Mouse (Mus musculus) myocyte (in vitro differentiated cells): Measurements from ENCODE around the gene Spag9. TPM values are rescaled to one million over a fixed set of nuclear protein-coding genes. Genes with fewer than 3 reads are reported as not detected.

Experiments used
- H3K27me3 ChIP-seq: one replicate; pipeline ENCODE4 v1.6.1; 2011; ENCODE audit not compliant: control insufficient read depth, insufficient read depth, insufficient read length
- H3K36me3 ChIP-seq: one replicate; pipeline ENCODE4 v1.6.1; 2011; ENCODE audit not compliant: control insufficient read depth, insufficient read depth
- H3K4me2 ChIP-seq: one replicate; pipeline ENCODE4 v1.6.1; 2011; ENCODE audit warnings: low read depth, control low read depth
- H3K4me3 ChIP-seq: one replicate; pipeline ENCODE4 v1.5.1; 2011; ENCODE audit warnings: mild to moderate bottlenecking, control low read depth, moderate library complexity
- H3K79me2 ChIP-seq: one replicate; pipeline ENCODE4 v1.6.1; 2011; ENCODE audit not compliant: control insufficient read depth, insufficient read depth
- H3ac ChIP-seq: one replicate; pipeline ENCODE4 v1.6.1; 2011; ENCODE audit not compliant: control insufficient read depth, insufficient read length
- CEBPB ChIP-seq: IDR thresholded peaks from 2 replicates; pipeline ENCODE4 v1.6.1; 2011; ENCODE audit warnings: mild to moderate bottlenecking, moderate library complexity; ENCODE audit not compliant: poor library complexity, insufficient read depth, severe bottlenecking
- E2F4 ChIP-seq: IDR thresholded peaks from one replicate; pipeline ENCODE4 v1.6.1; 2011; ENCODE audit warnings: mild to moderate bottlenecking, control low read depth, moderate library complexity; ENCODE audit not compliant: insufficient read depth
- MAX ChIP-seq: IDR thresholded peaks from one replicate; pipeline ENCODE4 v1.6.1; 2011; ENCODE audit warnings: low read depth, mild to moderate bottlenecking, control low read depth
- MYOD1 ChIP-seq, 3 experiments: IDR thresholded peaks; one replicate each; pipeline ENCODE4 v1.6.1; 2011; ENCODE audit warnings: control low read depth in 2 of 3, low read depth in 2 of 3, mild to moderate bottlenecking in 2 of 3, moderate library complexity in 1 of 3; ENCODE audit not compliant: insufficient read length in 2 of 3, control insufficient read depth in 1 of 3
- MYOG ChIP-seq, 3 experiments: IDR thresholded peaks; one replicate each; pipeline ENCODE4 v1.6.1; 2011; ENCODE audit warnings: control low read depth in 2 of 3, low read depth in 2 of 3, mild to moderate bottlenecking in 2 of 3; ENCODE audit not compliant: insufficient read length in 2 of 3, control insufficient read depth in 1 of 3, insufficient read depth in 1 of 3
- POLR2A ChIP-seq: IDR thresholded peaks from one replicate; pipeline ENCODE4 v1.6.1; 2011; ENCODE audit warnings: low read depth, mild to moderate bottlenecking, control low read depth, moderate library complexity; ENCODE audit not compliant: insufficient read length
- POLR2AphosphoS2 ChIP-seq: IDR thresholded peaks from one replicate; pipeline ENCODE4 v1.6.1; 2011; ENCODE audit warnings: low read depth, control low read depth; ENCODE audit not compliant: insufficient read length
- REST ChIP-seq: IDR thresholded peaks from one replicate; pipeline ENCODE4 v1.6.1; 2011; ENCODE audit warnings: mild to moderate bottlenecking, control low read depth, moderate library complexity; ENCODE audit not compliant: insufficient read depth, insufficient read length
- SRF ChIP-seq: IDR thresholded peaks from one replicate; pipeline ENCODE4 v1.6.1; 2011; ENCODE audit warnings: low read depth; ENCODE audit not compliant: control insufficient read depth, insufficient read length
- TCF12 ChIP-seq: IDR thresholded peaks from one replicate; pipeline ENCODE4 v1.6.1; 2011; ENCODE audit warnings: mild to moderate bottlenecking, control low read depth; ENCODE audit not compliant: poor library complexity, insufficient read depth, severe bottlenecking
- TCF3 ChIP-seq: IDR thresholded peaks from one replicate; pipeline ENCODE4 v1.6.1; 2011; ENCODE audit warnings: low read depth, control low read depth; ENCODE audit not compliant: insufficient read length
- USF1 ChIP-seq: IDR thresholded peaks from one replicate; pipeline ENCODE4 v1.6.1; 2011; ENCODE audit warnings: low read depth, mild to moderate bottlenecking, control low read depth, moderate library complexity
- polyA plus RNA-seq: library from polyadenylated mRNA; unstranded; fragments of >200 nt; fragmentation: generic; extraction: Trizol; gene quantifications from one replicate; pipeline ENCODE4 v1.2.1, GENCODE M21; 2012; ENCODE audit warnings: missing spikeins

Gene Spag9
- polyA plus RNA-seq, 1 experiment: 16.9 TPM

DNA sequence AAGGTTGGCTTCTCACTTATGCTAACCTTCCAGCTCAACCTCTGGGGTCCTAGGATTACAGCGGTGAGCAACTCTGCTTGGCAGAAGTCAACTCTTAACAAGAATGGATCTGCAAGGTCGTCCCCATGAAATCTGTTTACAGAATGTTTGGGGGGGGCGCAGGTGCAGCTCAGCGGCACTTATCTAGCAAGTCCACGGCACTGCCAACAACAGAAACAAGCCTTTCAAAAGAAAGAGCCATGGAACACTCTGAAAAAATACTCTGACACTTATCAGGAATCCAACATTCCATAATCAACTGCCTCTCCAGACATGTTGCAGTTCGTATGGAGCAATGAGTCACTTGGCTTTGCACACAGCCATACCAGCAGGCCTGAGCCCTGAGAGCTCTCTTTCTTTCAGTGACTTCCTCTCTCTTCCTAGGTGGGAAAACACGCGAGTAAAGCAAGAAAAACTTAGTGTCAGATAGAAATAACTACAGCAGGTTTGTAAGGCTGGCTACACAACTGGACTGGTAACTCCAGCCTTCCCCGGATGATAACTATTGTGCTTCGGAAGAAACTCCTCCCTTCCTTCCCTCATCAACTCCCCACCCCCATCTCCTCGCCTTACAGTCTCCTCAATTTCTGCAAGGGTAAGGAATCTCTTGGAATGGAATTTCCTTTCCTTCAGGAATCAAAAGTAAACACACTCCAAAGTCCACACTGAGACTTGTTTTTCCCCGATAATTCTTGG lies 7.4 kb upstream of the Spag9 start:
- no peak for TF ChIP-seq USF1
- no peak for TF ChIP-seq POLR2A
- no peak for TF ChIP-seq SRF
- TF ChIP-seq MYOG (IDR thresholded peaks at IDR 0.05; ENCODE audit: control insufficient read depth in 1 of 3, insufficient read depth in 1 of 3, insufficient read length in 2 of 3, low read depth in 2 of 3): no peak
- no peak for TF ChIP-seq MYOD1 (IDR thresholded peaks at IDR 0.05; ENCODE audit: control insufficient read depth in 1 of 3, insufficient read length in 2 of 3, low read depth in 2 of 3)
- no peak for TF ChIP-seq TCF12
- TF ChIP-seq MAX: no peak
- no peak for TF ChIP-seq CEBPB
- no peak for TF ChIP-seq E2F4
- no peak for TF ChIP-seq REST
- no peak for TF ChIP-seq TCF3
- TF ChIP-seq POLR2AphosphoS2: no peak
- H3ac ChIP-seq: no peak overlapping the region
- H3K4me2 ChIP-seq: peak overlapping the region; percentile 50
- H3K27me3 ChIP-seq: no peaks in the 10 kb centered on the region
- no peak overlapping the region for H3K4me3 ChIP-seq
- H3K79me2 ChIP-seq: no peaks in the 10 kb centered on the region
- H3K36me3 ChIP-seq: no peaks in the 10 kb centered on the region

DNA sequence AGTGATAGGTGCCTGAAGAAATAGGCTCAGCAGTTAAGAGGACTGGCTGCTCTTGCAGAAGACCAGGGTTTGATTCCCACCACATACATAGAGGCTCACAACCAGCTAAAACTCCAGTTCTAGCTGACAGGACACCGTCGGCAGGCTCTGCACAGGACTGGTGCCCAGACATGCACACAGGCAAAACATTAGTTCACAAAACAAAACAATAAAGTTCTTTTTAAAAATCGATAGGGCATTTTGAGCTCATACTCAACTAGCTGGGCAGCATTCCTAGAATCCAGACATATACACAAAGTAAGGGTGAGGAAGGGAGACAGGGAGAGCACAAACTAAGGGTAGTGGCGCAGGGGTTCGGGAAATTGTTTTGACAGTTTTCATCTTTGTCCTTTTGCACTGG lies 1.4 kb upstream of the Spag9 start:
- no peaks in the 10 kb centered on the region for H3K36me3 ChIP-seq
- peak overlapping the region; percentile 93 for H3K4me2 ChIP-seq
- H3K27me3 ChIP-seq: no peaks in the 10 kb centered on the region
- peak overlapping the region; percentile 73 for H3K4me3 ChIP-seq
- TF ChIP-seq MYOD1 (IDR thresholded peaks at IDR 0.05; ENCODE audit: control insufficient read depth in 1 of 3, insufficient read length in 2 of 3, low read depth in 2 of 3) (no peak), E2F4 (no peak), SRF (no peak), MAX (no peak), REST (no peak), CEBPB (no peak), MYOG (IDR thresholded peaks at IDR 0.05; ENCODE audit: control insufficient read depth in 1 of 3, insufficient read depth in 1 of 3, insufficient read length in 2 of 3, low read depth in 2 of 3) (no peak), POLR2AphosphoS2 (no peak), POLR2A (no peak), TCF3 (no peak), TCF12 (no peak), USF1 (no peak)
- H3K79me2 ChIP-seq: peaks cover 30% of the 10 kb centered on the region
- H3ac ChIP-seq: no peak overlapping the region

DNA sequence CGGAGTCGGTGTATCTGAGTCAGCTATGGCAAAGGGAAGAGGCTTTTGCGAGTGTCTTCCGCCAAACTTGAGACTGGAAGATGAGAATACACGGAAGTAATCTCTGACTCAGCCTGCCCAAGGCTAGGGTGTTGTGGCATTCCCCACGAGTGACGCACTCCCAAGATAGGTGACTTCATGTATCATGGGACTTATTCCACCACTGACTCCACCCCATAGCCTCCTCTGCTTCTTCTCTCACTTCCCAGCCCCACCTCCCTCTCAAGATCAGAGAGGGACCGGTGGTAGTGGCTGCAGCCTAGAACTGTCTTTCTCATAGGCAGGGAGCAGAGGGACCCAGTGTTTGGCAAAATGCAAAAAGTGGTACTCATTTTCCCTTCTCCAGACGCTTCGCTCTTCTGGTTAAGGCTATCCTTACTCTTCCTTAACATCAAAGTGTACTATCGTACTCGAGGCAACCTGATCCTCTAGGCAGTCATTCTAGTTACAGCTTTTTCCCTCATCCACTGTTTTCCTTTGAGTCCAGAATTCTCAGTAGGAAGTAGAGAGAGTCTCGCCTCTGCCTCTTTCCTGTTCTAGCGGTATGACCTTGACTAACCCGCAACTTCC lies 676 bp upstream of the Spag9 start:
- Histone ChIP-seq H3K4me2 (peak overlapping the region; percentile 93), H3K4me3 (peak overlapping the region; percentile 73)

DNA sequence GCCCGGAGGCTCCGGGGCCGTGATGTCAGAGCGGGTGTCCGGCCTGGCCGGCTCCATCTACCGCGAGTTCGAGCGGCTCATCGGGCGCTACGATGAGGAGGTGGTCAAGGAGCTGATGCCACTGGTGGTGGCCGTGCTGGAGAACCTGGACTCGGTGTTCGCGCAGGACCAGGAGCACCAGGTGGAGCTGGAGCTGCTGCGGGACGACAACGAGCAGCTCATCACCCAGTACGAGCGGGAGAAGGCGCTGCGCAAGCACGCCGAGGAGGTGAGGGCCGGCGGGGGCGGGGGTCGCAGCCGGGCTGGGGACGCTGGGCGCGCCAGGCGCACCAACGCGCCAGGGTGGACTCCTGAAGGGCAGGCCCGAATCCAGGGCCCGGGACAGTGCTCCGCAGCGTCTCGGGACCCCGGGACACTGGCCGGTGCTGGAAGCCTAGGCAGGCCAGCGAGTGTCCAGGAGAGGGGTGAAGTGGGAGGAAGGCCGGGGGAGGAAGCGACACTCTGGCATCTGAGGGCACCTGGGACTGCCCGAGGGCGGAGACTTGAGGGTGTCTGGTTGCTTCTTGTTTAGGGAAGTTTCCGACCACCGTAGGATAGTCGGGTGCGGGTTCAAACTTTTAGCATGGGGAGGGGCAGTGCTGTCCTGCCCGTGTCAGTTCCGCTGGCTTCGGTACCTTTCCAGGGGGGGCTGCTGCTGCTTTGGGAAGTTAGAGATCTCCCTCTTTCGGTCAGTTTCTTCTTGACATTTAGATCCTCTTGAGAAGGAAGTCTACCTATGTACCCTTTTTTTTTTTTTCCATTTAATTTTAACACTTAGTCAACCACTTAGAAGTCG lies 632 bp downstream of the Spag9 start:
- H3K27me3 ChIP-seq: no peaks in the 10 kb centered on the region
- no peak for TF ChIP-seq TCF12
- no peak for TF ChIP-seq USF1
- no peak for TF ChIP-seq CEBPB
- no peak for TF ChIP-seq TCF3
- no peak for TF ChIP-seq POLR2AphosphoS2
- no peak for TF ChIP-seq POLR2A
- no peak for TF ChIP-seq MYOD1 (IDR thresholded peaks at IDR 0.05; ENCODE audit: control insufficient read depth in 1 of 3, insufficient read length in 2 of 3, low read depth in 2 of 3)
- TF ChIP-seq SRF: no peak
- TF ChIP-seq E2F4: no peak
- TF ChIP-seq MAX: no peak
- TF ChIP-seq MYOG (IDR thresholded peaks at IDR 0.05; ENCODE audit: control insufficient read depth in 1 of 3, insufficient read depth in 1 of 3, insufficient read length in 2 of 3, low read depth in 2 of 3): no peak
- no peak for TF ChIP-seq REST

More for the DNA sequence above, 676 bp upstream of the Spag9 start:
- H3K27me3 ChIP-seq: no peaks in the 10 kb centered on the region
- H3ac ChIP-seq: peak overlapping the region; percentile 65
- H3K79me2 ChIP-seq: peaks cover 37% of the 10 kb centered on the region
- TF ChIP-seq MAX: no peak
- TF ChIP-seq USF1: peak; percentile 54
- no peak for TF ChIP-seq E2F4
- 0 out of 2 replicates have a peak, but pooled peaks have one; percentile 5 for TF ChIP-seq CEBPB
- no peak for TF ChIP-seq POLR2AphosphoS2
- no peak for TF ChIP-seq MYOD1 (IDR thresholded peaks at IDR 0.05; ENCODE audit: control insufficient read depth in 1 of 3, insufficient read length in 2 of 3, low read depth in 2 of 3)
- TF ChIP-seq POLR2A: peak; percentile 58
- no peaks in the 10 kb centered on the region for H3K36me3 ChIP-seq

More for the DNA sequence above, 632 bp downstream of the Spag9 start:
- no peaks in the 10 kb centered on the region for H3K36me3 ChIP-seq
- H3K4me3 ChIP-seq: peak overlapping the region; percentile 73
- peaks cover 49% of the 10 kb centered on the region for H3K79me2 ChIP-seq
- H3K4me2 ChIP-seq: peak overlapping the region; percentile 97
- H3ac ChIP-seq: peak overlapping the region; percentile 65
